Mouse (Mus musculus) left cerebral cortex, adult 2 months (tissue): ENCODE measurements around the gene Wdr3. TPM values are rescaled to one million over a fixed set of nuclear protein-coding genes. Genes with fewer than 3 reads are reported as not detected.

Experiments used
- DNase-seq, 2 experiments: peaks; one replicate each; pipeline ENCODE4 v3.0.0; 2021 to 2022; ENCODE audit warnings: low spot score in 2 of 2, mixed read lengths in 1 of 2; ENCODE audit errors: extremely low spot score in 1 of 2
- H3K27ac ChIP-seq: fragments of 200-600 bp; 2 replicates; pipeline ENCODE4 v1.8.1; 2022
- H3K4me3 ChIP-seq: fragments of 200-600 bp; 2 replicates; pipeline ENCODE4 v1.8.1; 2022
- CTCF ChIP-seq: fragments of 200-600 bp; IDR thresholded peaks from 2 replicates; pipeline ENCODE4 v1.8.1; 2022; ENCODE audit warnings: antibody characterized with exemption, mild to moderate bottlenecking, moderate library complexity
- intact Hi-C: fragments of 180-260 bp; cut with DNase I; formaldehyde crosslinking; loops from one replicate; pipeline ENCODE4 v1.15.1; 2025
- long read RNA-seq, 2 experiments: library from polyadenylated mRNA; stranded (forward); transcript quantifications; one replicate each; pipeline ENCODE4 v2.0.0; 2021; ENCODE audit warnings: borderline mapping rate in 2 of 2
- total RNA-seq, 2 experiments: library from RNA; stranded (reverse); gene quantifications; 2 replicates each; pipeline ENCODE4 v1.2.3; 2021

Gene Wdr3
- total RNA-seq, result 10 to 100 TPM; 18.4 to 22.5 TPM
- long read RNA-seq, experiment 1, transcript Wdr3-201 (27 exons, 3,432 nt), result major isoform, 29 of 41 reads
- long read RNA-seq, experiment 1, partial matches to known transcripts, result 3 of 41 reads
- long read RNA-seq, experiment 1, other reads (novel, unspliced or antisense), result 9 of 41 reads
- long read RNA-seq, experiment 2, transcript Wdr3-201 (27 exons, 3,432 nt), result major isoform, 26 of 37 reads
- long read RNA-seq, experiment 2, partial matches to known transcripts, result 1 of 37 reads
- long read RNA-seq, experiment 2, other reads (novel, unspliced or antisense), result 10 of 37 reads

- Histone ChIP-seq H3K4me3 (peak within 1 kb of the TSS; percentile 78), H3K27ac (peak within 1 kb of the TSS; percentile 96)
- TF ChIP-seq CTCF, result no peak
- intact Hi-C loops, result no loop called here
- DNase-seq, result peak; percentile 93 to 94
Measured at GRCm38 (mm10) chr3:100162315-100163105, at the start of gene Wdr3, which contains the start of gene Gdap2. TSS of gene Wdr3 (minus strand) at chr3:100162407. TSS of gene Gdap2 (plus strand) at chr3:100162381.

- intact Hi-C loops, result no loop called here
Measured at GRCm38 (mm10) chr3:100206973-100207372, 44.8 kb upstream of the Wdr3 start.

GRCm38 (mm10) chr3:100201554-100201953, 39.3 kb upstream of the Wdr3 start:
- no peak overlapping the region for H3K4me3 ChIP-seq
- no peak for DNase-seq
- intact Hi-C loops, result no loop called here
- no peak overlapping the region for H3K27ac ChIP-seq
- TF ChIP-seq CTCF, result no peak

More at GRCm38 (mm10) chr3:100206973-100207372, 44.8 kb upstream of the Wdr3 start:
- no peak overlapping the region for H3K4me3 ChIP-seq
- no peak overlapping the region for H3K27ac ChIP-seq
- TF ChIP-seq CTCF, result no peak
- no peak for DNase-seq

- no peak overlapping the region for H3K4me3 ChIP-seq
- intact Hi-C loops, result loop anchor here (5.0 kb wide), 1 partner anchor 163 kb away; no protein-coding TSS in a partner anchor
- TF ChIP-seq CTCF, result no peak
- H3K27ac ChIP-seq, result no peak overlapping the region
- no peak for DNase-seq
Measured at GRCm38 (mm10) chr3:100194210-100194609, 32.0 kb upstream of the Wdr3 start.

- no peak overlapping the region for H3K4me3 ChIP-seq
- no peak overlapping the region for H3K27ac ChIP-seq
- intact Hi-C loops, result loop anchor here (2.0 to 10.0 kb wide), 5 partner anchors 35 to 725 kb away; partner anchors contain the start of gene Man1a2
- TF ChIP-seq CTCF, result no peak
- DNase-seq, result no peak
Measured at GRCm38 (mm10) chr3:100189861-100190260, 27.7 kb upstream of the Wdr3 start.

- Histone ChIP-seq H3K4me3 (no peak overlapping the region), H3K27ac (no peak overlapping the region)
- peak; percentile 78 for TF ChIP-seq CTCF
- intact Hi-C loops, result loop anchor here (2.0 to 10.0 kb wide), 4 partner anchors 35 to 725 kb away; partner anchors contain the start of gene Man1a2
- peak; percentile 69 to 70 for DNase-seq
Measured at GRCm38 (mm10) chr3:100189444-100189843, 27.2 kb upstream of the Wdr3 start.

GRCm38 (mm10) chr3:100180471-100180870, 18.3 kb upstream of the Wdr3 start:
- no peak for TF ChIP-seq CTCF
- Histone ChIP-seq H3K27ac (no peak overlapping the region), H3K4me3 (no peak overlapping the region)
- no peak for DNase-seq
- intact Hi-C loops, result loop anchor here (10.0 kb wide), 2 partner anchors 504 to 734 kb away; partner anchors contain the start of gene Man1a2

- intact Hi-C loops, result no loop called here
- no peak for TF ChIP-seq CTCF
Measured at GRCm38 (mm10) chr3:100176031-100176430, 13.8 kb upstream of the Wdr3 start.

GRCm38 (mm10) chr3:100164991-100165390, 2.8 kb upstream of the Wdr3 start:
- Histone ChIP-seq H3K27ac (no peak overlapping the region), H3K4me3 (no peak overlapping the region)
- DNase-seq, result no peak
- no peak for TF ChIP-seq CTCF
- intact Hi-C loops, result no loop called here

More at GRCm38 (mm10) chr3:100176031-100176430, 13.8 kb upstream of the Wdr3 start:
- Histone ChIP-seq H3K4me3 (no peak overlapping the region), H3K27ac (no peak overlapping the region)
- DNase-seq, result no peak

- Histone ChIP-seq H3K27ac (no peak overlapping the region), H3K4me3 (no peak overlapping the region)
- TF ChIP-seq CTCF, result no peak
- no peak for DNase-seq
- intact Hi-C loops, result no loop called here
Measured at GRCm38 (mm10) chr3:100163556-100163955, 1.3 kb upstream of the Wdr3 start.

- intact Hi-C loops, result no loop called here
Measured at GRCm38 (mm10) chr3:100161665-100162314, 417 bp downstream of the Wdr3 start.

More at GRCm38 (mm10) chr3:100161665-100162314, 417 bp downstream of the Wdr3 start:
- H3K27ac ChIP-seq, result peak overlapping the region; percentile 96
- H3K4me3 ChIP-seq, result peak overlapping the region; percentile 78
- no peak for TF ChIP-seq CTCF
- DNase-seq, result no peak
